Mouse (Mus musculus) activated CD4-positive, CD25-positive, alpha-beta regulatory T cell, adult 4 months (primary cell): Measurements from ENCODE around the gene Sdk2. TPM values are rescaled to one million over a fixed set of nuclear protein-coding genes. Genes with fewer than 3 reads are reported as not detected.

ENCODE experiments used
- ATAC-seq: one replicate; pipeline ENCODE4 v1.8.0; 2017
- polyA plus RNA-seq, 2 experiments: library from polyadenylated mRNA; unstranded; fragments of 100-300 nt; shearing (Covaris generic); gene quantifications; one replicate each; pipeline ENCODE4 v1.2.1; 2017

Gene Sdk2
- polyA plus RNA-seq: not detected

DNA sequence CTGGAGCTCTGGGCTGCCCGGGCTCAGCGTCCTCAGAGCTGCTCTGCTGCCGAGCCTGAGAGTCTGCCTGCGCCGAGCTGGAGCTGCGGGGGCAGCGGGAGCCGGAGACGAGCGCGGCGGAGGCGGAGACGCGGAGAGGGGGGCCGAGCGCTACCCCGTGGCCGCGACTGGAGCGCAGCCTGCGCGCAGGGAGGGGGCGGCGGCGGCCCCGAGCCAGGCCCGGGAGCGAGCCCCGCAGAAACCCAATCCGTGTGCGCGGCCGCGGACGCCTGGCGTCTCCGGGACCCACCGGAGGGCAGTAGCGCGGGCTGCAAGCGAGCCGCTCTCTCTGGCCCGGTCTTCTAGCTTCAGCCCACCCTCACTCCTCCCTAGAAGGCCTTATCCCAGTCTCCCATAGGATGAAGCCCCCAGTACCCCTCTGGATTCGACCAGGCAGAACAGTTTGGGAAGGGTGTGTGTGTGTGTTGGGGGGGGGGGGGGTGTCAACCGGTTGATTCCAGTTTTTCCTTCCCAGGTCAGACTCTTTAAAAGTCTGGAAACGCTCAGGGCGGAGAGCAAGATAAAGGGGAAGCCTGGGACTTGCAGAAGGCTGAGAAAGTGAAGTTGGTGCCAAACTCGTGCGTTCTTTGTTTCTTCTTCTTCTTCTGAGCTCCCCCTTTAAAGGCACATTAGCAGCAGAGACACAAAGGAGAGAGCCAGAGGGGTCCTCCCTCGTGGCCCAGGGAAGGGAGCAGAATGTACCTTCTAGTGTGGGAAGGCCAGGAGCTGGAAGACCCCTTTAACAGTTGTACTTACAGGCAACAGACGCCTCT lies at the start of gene Sdk2:
Gene Sdk2, minus strand, starts transcription at position 96 of the 812 bp plus-strand sequence.
- ATAC-seq: no peak

DNA sequence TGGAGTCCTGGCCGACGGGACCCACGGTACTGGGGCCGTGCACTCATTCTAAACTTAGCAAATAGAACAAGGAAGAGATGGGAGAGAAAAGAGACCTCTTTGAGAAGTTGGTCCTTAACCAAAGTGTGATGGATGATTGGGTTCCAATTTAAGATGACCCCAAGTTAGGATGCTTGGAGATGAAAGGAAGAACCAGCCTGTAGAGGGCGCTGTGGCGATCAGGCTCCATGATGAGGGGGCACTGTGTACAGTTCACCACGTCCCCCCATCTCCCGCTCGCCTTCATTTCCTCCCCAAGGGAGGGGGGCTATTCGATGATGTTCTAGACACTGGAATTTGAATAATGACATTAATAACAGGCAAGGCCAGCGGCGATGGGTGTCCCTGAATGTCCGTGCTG lies 48.2 kb upstream of the Sdk2 start:
- ATAC-seq: no peak

DNA sequence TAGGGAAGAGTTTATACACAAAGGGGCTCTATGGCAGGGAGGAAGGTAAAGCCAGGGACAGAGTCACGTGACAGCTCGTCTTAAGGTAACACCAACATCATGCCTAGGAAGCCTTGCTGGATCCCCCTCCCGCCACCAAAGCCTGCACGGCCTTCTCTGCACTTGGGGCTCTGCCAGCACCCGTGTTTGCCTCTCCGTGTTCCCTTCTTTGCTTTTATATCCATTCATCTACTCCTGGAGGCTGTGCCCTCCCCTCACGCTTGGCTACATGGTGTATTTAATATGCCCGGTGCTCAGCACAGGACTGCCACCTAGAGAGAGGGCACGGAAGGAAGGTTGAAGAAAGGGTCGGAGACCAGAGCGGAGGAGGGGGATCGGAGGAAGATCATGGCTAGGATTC lies 47.8 kb upstream of the Sdk2 start:
- no peak for ATAC-seq

DNA sequence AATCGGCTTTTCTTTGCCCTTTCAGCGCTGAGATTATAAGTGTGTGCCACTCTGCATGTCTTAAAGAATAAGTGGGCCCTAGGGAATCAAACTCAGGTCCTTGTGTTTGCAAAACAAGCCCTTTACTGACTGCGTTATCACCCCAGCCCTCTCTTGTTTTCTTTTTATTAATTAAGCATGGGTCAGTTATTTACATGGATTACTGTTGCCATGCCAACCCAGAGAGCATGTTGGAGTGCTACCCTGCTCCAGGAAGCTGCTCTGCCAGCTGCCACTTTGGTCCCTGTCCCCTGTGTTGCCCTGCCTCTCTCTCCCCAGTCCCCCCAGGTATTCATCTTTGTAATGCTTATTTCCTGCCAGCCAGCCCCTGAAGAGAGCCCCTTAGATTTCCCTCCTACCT lies 44.0 kb upstream of the Sdk2 start:
- ATAC-seq: no peak

DNA sequence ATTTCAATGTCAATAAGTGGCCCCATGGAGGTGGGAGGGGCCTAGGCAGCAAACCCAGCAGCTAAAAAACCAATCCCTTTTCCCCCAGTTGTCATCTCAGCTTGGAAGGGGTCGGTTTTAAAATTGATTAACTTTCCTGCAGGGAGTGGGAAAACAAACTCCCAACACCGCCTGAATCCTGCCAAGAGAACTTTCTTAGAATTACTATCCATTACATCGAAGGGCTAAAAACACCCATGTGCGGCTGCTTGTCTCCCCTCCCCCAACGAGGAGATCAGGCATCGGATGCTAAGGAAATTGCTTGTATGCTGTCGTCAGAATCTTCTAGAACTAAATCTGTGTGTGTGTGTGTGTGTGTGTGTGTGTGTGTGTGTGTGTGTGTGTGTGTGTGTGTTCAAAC lies 26.8 kb upstream of the Sdk2 start:
- no peak for ATAC-seq

DNA sequence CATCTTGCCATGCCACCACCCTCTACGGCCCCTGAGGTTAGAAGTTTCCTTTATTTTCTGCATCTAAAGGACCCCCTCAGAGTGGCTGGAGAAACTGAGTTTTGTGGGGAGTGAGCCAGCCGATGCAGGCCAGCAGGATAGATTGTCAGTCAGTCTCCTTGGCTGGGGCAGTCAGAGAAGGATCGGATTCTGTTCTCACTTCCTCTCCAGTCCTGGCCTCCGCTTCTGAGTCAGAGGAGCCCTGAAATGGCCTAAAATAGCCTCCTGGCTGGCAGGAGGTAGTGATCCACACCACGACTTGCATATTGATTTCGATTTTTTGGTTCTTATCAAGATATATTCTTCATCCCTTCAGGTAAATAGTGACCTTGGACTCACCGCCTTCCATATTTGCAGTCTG lies 26.3 kb upstream of the Sdk2 start:
- no peak for ATAC-seq

DNA sequence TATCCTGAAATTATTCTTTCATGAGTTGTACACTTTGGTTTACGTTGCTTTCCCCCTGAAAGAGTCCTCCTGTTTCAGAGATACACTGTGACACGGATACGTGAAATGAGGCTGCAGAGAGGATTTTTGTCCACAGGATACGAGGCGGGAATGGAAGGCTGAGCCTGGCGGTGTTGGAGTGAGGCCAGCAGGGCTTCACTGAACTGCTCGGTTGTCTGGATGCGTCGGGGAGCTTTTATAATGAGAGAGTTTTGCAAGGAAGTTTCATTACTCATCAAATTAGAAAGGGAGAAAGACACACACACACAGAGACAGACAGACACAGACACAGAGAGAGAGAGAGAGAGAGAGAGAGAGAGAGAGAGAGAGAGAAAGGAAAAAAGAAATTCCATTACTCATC lies 13.8 kb upstream of the Sdk2 start:
- no peak for ATAC-seq

DNA sequence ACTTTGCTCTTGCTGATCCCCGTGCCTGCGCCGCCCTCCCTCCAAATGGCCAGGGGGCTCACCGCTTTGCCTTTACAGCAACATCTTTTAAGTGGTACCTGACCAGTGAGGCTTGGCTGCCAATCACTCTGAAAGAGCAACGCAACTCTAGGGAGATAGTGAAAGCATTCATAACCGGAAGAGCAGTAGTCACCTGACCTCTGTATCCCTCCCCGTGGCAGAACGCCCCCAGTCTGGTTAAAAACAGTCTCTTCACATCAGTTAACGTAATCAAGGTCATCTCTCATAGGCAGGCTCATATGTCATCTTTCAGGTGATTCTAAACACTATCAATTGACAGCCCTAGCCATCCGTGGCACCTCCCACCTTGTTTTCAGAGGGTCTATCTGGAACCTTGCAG lies 5.8 kb upstream of the Sdk2 start:
- ATAC-seq: no peak

DNA sequence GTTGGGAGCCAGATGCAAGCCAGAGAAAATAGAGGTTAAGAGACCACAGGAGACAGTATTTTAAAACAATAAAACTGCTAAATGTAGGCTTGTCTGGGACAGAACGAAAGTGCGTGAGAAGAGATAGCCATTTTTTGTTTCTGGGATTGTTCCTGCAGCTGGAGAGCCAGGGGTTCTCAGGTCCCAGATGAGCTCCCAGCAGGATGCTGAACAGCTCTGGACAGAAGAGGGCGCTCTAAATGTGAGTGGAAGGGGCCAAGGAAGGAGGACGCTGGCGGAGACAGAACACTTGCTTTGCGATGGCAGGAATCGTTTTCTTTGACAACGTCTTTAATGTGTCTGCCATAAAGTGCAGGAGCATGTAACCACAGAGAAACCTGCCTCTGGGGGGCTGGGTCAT lies 5.2 kb upstream of the Sdk2 start:
- no peak for ATAC-seq

DNA sequence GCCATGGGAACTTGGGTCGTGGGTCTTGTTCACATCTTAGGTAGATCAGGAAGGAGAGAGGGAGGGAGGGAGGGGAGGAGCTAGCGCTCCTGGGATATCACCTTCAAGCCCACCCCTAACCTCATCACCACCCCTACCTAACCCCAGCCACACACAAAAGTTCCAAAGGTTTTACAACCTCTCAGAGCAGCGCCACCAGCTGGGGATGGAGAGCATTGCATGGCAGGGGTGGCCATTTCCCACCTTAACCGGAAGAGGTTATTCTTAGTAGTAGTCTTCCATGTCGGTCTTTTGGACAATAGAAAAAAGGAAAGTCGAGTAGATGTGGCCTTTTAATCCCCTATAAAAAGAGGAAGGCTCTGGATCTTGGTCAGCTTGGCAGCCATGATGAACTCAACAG lies 4.0 kb upstream of the Sdk2 start:
- ATAC-seq: no peak

DNA sequence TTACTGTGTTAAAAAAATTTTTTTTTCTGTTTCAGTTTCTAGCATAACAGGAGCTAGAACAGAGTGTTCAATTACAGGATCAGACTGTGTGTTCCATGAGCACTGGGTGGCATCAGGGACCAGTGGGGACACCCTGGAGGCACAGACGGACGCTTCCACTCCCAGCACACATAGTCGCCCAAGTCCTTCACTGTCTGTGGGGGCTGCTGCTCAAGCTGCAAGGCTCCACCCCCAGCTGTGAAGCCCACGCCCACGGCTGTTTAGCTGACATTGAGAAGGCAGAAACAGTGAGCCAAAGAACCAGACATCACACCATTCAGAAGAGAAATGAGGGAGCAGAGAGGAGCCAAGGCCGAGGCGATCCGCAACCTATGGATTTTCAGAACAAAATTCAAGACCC lies 3.3 kb upstream of the Sdk2 start:
- no peak for ATAC-seq

DNA sequence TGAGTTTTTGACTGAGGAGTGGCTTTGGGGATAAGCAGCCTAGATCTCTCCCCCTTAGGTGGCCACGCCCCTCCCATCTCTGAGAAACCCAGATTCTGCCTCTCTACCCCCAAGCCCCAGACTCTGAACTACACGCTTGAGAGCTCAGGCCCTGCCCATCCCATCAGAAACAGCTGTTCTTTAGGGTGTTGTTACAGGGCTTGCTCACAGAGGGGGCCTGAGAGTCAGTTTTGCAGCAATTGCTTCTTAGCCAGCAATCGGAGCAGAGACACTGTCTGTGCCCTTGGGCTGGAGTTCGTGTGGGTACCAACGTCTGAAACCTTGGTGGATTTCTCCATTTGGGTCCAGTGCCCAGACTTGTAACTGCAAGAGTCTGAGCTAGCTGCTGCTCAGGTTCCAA lies 1.5 kb upstream of the Sdk2 start:
- no peak for ATAC-seq

DNA sequence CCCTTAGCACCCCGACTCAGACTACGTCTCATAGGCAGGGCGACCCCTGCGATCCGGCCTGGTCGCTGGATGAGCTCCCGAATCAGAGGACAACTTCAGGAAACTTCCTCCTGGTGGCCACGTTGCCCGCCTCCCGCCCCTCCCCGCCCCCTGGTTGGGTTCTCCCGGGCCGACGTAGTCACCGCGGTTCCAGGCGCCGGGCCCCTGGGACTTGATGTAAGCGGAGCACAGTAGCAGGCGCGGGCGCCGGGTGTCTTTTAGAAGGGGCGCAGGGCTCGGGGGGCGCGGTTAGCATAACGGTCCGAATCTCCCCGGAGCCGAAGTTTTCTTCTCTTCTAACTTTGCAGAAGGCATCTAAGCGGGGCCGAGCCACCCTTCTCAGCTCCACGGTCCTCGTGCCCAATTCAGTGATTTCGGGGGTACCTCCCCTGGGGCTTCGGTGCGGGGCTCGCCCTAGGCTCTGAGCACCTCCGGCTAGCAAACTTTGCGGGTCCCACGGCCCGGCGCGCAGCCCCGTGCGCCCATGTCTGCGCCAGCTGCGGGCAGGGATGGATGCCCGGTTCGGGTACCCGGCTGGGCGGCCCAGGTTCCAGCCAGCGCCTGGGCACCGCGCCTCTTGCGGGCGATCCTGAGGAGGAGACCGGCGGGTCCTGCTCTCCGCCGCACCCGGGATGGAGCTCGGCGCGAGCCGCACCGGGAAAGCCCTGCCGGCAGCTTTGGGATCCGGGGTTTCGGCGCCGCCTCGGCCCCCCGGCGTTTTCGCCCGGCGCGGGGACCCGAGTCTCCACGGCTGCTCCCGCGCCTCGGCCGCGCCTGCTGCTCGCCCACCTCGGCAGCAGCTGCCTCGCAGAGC lies 522 bp downstream of the Sdk2 start:
- ATAC-seq: no peak

DNA sequence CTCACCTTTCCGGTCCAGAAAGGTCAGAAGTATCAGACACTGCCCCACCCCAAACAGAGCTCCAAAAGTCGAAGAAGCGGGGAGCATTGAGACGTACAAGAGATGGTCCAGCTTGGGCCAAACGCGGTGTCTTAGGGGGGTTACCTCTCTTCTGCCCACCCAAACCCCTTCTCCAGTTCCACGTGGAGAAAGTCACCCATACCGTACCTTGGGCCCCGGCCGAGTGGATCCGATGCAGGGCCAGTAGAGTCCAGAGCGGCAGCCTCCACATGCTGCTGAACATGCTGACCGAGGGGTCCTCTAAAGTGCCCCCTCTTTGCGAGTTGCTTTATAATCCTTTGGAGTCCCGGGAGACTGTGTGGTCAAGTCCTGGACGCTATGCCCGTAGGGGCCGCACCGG lies 1.2 kb downstream of the Sdk2 start:
- no peak for ATAC-seq

DNA sequence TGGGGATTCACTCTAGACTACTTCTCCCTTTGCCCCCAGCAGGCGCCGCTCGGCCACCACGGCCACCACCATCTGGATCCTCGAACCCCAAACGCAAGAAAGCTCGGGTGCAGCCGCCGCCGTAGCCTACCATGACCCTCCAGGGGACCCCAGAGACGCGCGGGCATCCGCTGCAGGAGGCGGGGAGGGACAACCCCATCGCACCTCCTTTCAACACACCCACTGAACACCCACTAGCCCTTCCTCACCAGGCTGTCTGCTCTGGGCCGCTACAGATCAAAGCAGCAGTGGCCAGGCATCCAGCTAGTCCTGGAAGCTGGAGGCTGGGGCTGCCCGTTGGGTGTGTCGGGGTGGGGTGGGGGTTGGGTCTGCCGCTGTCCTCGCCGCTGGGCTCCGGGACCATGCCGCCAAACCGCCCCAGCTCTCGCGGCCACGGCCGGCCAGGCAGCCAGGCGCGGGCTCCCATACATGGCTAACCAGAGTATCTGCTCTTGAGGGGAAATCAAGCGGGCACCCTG lies 1.9 kb downstream of the Sdk2 start:
- no peak for ATAC-seq

DNA sequence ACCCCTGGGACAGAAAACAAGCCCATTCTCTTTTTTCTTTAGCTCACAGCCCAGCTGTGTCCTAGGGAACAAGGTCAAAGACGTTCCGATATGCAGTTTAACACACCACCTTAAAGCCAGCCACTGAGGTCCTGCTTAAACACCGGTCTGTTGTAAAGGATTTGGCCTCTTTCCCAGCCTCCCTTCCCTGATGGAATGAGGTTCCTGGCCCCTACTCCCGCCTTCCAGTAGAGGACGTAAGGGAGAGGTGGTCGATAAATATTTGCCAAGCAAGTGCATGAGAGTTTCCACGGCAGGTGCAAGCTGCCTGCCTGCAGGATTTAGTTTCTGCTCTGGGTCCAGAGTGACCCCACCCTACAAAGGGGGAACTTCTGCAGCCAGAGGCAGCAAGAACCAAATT lies 4.9 kb downstream of the Sdk2 start:
- no peak for ATAC-seq

DNA sequence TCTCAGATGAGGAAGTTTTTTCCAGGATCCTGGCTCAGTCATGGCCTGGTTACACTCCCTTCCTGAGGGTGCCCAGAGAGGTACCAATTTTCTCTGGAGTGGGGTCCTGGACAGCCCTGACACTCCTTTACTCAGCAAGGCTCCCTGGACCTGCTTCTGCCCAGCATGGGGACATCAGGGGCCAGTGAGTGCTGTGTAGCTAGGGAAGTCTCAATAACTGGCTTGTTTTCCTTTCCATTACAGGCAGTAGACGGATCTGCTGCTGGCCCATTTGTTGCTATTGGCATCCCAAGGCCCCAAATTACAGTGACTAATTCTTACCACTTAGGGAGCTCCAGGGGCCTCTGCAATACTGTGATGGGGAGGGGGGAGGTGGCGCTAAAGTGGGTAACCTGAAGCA lies 5.6 kb downstream of the Sdk2 start:
- ATAC-seq: no peak

DNA sequence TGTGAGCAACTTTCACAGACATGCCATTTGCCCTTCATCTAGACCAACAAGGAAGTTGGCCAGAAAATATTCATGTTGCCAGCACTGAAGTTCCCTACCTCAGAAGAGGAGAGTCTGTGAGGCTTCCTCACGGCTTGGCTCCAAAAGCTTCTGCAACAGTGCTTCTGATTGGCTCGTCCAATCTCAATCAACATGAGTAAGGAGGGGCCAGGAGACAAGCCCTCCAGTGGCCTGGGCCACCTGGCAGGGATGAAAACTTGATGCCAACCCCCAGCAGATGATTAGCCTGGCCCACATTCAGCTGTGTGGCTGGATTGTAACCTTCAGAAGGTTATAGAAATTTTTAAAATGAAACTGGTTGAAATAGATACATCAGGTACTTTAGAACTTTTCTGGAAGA lies 10.5 kb downstream of the Sdk2 start:
- ATAC-seq: no peak

DNA sequence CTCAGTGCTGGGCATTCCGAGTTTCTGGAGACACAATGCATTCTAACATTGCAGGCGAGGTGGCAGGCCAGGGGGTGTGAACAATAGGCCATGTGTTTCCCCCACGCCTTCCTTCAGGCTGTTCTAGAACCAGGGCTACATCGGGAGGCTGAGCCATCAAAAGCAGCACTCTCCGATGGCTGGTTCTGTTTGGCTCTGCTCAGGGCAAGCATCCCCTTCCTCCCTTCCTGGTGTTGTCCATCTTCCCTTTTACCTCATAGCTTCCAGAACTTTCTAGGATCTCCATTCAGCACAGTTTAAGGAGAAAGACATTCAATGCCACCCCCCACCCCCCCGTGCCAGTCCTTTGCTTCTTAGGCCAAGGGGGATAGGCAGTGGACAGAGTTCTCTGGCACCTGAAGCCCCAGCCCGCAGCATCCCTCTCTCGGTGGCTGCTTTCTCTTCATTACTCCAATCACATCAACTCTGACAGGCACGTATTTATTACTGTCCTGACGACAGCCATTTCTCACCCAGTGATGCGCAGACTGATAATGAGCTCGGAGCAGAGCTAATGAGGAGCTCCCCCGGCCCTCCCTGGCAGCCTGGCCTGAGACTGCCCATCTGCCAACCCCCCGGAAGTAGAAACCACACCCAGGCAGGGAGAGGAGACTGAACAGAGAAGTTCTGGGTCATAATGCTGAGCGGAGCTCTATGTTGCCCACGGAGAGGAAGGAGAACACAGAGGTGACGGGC lies 12.1 kb downstream of the Sdk2 start:
- ATAC-seq: no peak

DNA sequence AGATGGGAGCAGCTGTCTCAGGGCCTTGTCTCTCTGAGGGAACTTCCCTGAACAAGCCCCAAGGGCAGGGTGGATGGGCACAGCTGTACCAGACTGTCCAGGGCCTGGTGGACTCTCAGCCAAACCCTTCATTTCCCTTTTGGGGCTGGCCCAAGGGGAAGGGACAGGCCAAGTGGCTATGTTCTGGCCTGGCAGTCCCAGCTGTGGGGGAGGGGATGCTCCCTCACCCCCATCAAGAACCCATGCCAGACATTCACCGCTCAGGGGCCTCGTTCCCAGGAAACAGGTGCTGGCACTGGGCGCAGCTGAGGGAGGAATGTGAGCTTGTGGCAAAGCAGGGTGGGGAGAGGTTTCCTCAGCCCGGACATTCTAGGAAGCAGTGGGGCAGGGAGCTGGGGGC lies 15.5 kb downstream of the Sdk2 start:
- ATAC-seq: no peak

DNA sequence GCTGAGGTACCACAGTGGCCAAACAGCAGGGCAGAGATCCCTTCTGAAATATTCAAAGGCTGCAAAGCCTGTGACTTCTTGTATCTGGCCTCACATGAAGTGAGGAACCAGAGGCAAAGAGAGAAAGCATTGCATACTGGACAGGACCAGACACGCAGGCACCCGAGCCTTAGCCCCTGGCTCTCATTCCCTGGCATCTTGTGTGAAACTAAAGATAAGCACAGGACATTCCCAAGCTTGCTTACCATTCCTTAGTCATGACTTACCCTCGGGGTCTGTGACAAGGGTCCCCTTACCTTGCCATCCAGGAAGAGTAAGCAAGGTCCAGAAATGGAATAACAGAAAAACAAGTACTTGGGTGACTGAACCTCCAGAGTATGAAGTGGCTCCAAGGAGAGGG lies 16.3 kb downstream of the Sdk2 start:
- no peak for ATAC-seq

DNA sequence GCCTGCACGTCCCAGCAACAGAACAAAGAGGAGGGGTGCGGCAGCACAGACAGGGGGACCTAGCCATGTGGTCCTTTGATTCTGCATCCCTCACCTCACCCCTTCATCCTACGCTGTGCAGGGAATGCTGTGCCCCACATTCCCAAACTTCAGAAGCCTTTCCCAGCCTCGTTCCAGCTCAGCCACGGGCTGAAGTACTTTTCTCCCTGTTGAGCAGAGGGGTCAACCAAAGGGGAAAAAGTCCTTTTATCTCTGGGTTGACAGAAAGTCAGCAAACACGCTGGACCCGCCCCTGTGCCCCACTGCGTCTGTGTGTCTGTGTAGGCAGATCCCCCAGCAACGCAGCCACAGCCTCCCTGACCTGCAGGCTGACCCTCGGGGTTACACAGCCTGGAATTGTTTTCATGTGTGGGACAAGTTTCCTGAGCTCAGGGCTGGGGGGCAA lies 18.9 kb downstream of the Sdk2 start:
- ATAC-seq: no peak

DNA sequence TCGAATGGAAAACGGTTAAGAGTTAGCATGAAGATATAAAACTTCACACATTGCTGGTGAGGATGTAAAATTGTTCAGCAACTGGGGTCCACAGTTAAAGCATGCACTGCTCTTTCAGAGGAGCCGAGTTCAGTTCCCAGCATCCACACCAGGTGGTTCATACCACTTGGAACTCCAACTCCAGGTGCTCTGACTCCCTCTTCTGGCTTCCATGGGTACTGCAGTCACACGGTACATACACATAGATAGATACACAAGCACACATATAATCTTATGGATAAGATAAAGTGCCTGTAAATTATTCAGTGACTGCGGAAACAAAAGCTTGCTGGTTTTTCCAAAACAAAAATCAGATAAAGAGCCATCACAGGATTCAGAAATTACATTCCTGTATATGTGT lies 19.9 kb downstream of the Sdk2 start:
- no peak for ATAC-seq
